Mouse (Mus musculus): ENCODE measurements at regions not wholly inside any gene's neighbourhood (a gene's known extent, or its start where the extent isn't known, plus 50 kb on each side); places are given as distances from the start of the nearest gene placed in this dataset.

GRCm38 (mm10) chr12:92233650-92234408 is 384.9 kb upstream of the Sel1l start:
- TF ChIP-seq CHD2 (IDR thresholded peaks at IDR 0.05; ENCODE audit: low read depth, low read length) (no peak), HCFC1 (IDR thresholded peaks at IDR 0.05; ENCODE audit: borderline replicate concordance, insufficient read depth, low read length) (no peak), ZC3H11A (IDR thresholded peaks at IDR 0.05; ENCODE audit: borderline replicate concordance, low read depth, low read length) (no peak), ZNF384 (IDR thresholded peaks at IDR 0.05; ENCODE audit: low read depth, low read length) (no peak), MAFK (IDR thresholded peaks at IDR 0.05; ENCODE audit: insufficient read depth, low read depth, low read length) (no peak)
- Histone ChIP-seq H3K9ac (ENCODE audit: insufficient read depth, low read depth, low read length, poor library complexity, severe bottlenecking) (no peak overlapping the region), H3K4me3 (ENCODE audit: insufficient read depth in 1 of 2, low read depth in 1 of 2, low read length in 2 of 2, poor library complexity in 1 of 2, severe bottlenecking in 1 of 2) (no peak overlapping the region), H3K36me3 (ENCODE audit: control insufficient read depth, insufficient read depth, low read length, poor library complexity, severe bottlenecking) (no peaks in the 10 kb centered on the region), H3K27ac (ENCODE audit: insufficient read depth, low read depth, low read length, poor library complexity, severe bottlenecking) (no peak overlapping the region), H3K4me1 (ENCODE audit: control insufficient read depth in 2 of 2, insufficient read depth in 2 of 2, low read length in 2 of 2, poor library complexity in 1 of 2) (no peaks in the 10 kb centered on the region), H3K9me3 (ENCODE audit: control insufficient read depth, insufficient read depth, low read depth, low read length) (no peaks in the 10 kb centered on the region)
- in situ Hi-C loops (cut with MboI; ENCODE audit: low sequenced_read_pairs in 2 of 2, unreplicated experiment in 2 of 2) = no loop called here
- DNase-seq (ENCODE audit: low read depth, low spot score) = no peak

- DNase-seq (ENCODE audit: low read depth, low spot score) = no peak
- Histone ChIP-seq H3K9ac (ENCODE audit: insufficient read depth, low read depth, low read length, poor library complexity, severe bottlenecking) (no peak overlapping the region), H3K9me3 (ENCODE audit: control insufficient read depth, insufficient read depth, low read depth, low read length) (no peaks in the 10 kb centered on the region), H3K4me3 (ENCODE audit: insufficient read depth in 1 of 2, low read depth in 1 of 2, low read length in 2 of 2, poor library complexity in 1 of 2, severe bottlenecking in 1 of 2) (no peak overlapping the region), H3K36me3 (ENCODE audit: control insufficient read depth, insufficient read depth, low read length, poor library complexity, severe bottlenecking) (no peaks in the 10 kb centered on the region), H3K4me1 (ENCODE audit: control insufficient read depth in 2 of 2, insufficient read depth in 2 of 2, low read length in 2 of 2, poor library complexity in 1 of 2) (no peaks in the 10 kb centered on the region), H3K27ac (ENCODE audit: insufficient read depth, low read depth, low read length, poor library complexity, severe bottlenecking) (no peak overlapping the region)
- in situ Hi-C loops (cut with MboI; ENCODE audit: low sequenced_read_pairs in 2 of 2, unreplicated experiment in 2 of 2) = no loop called here
- TF ChIP-seq HCFC1 (IDR thresholded peaks at IDR 0.05; ENCODE audit: borderline replicate concordance, insufficient read depth, low read length) = no peak
Observed at GRCm38 (mm10) chr12:92228585-92228984, 379.6 kb upstream of the Sel1l start.

GRCm38 (mm10) chr12:92203351-92203750 is 354.4 kb upstream of the Sel1l start:
- Histone ChIP-seq H3K36me3 (ENCODE audit: control insufficient read depth, insufficient read depth, low read length, poor library complexity, severe bottlenecking) (no peaks in the 10 kb centered on the region), H3K4me3 (ENCODE audit: insufficient read depth in 1 of 2, low read depth in 1 of 2, low read length in 2 of 2, poor library complexity in 1 of 2, severe bottlenecking in 1 of 2) (no peak overlapping the region), H3K27ac (ENCODE audit: insufficient read depth, low read depth, low read length, poor library complexity, severe bottlenecking) (no peak overlapping the region), H3K4me1 (ENCODE audit: control insufficient read depth in 2 of 2, insufficient read depth in 2 of 2, low read length in 2 of 2, poor library complexity in 1 of 2) (no peaks in the 10 kb centered on the region), H3K9ac (ENCODE audit: insufficient read depth, low read depth, low read length, poor library complexity, severe bottlenecking) (no peak overlapping the region), H3K9me3 (ENCODE audit: control insufficient read depth, insufficient read depth, low read depth, low read length) (no peaks in the 10 kb centered on the region)
- TF ChIP-seq ZC3H11A (IDR thresholded peaks at IDR 0.05; ENCODE audit: borderline replicate concordance, low read depth, low read length) = no peak
- TF ChIP-seq MAFK (IDR thresholded peaks at IDR 0.05; ENCODE audit: insufficient read depth, low read depth, low read length) = no peak
- TF ChIP-seq CHD2 (IDR thresholded peaks at IDR 0.05; ENCODE audit: low read depth, low read length) = no peak
- no peak for TF ChIP-seq HCFC1 (IDR thresholded peaks at IDR 0.05; ENCODE audit: borderline replicate concordance, insufficient read depth, low read length)
- TF ChIP-seq ZNF384 (IDR thresholded peaks at IDR 0.05; ENCODE audit: low read depth, low read length) = no peak
- DNase-seq (ENCODE audit: low read depth, low spot score) = no peak
- in situ Hi-C loops (cut with MboI; ENCODE audit: low sequenced_read_pairs in 2 of 2, unreplicated experiment in 2 of 2) = no loop called here

GRCm38 (mm10) chr12:92200602-92201001 is 351.6 kb upstream of the Sel1l start:
- H3K9me3 ChIP-seq (ENCODE audit: control insufficient read depth, insufficient read depth, low read depth, low read length) = no peaks in the 10 kb centered on the region
- no peaks in the 10 kb centered on the region for H3K36me3 ChIP-seq (ENCODE audit: control insufficient read depth, insufficient read depth, low read length, poor library complexity, severe bottlenecking)
- no peak for DNase-seq (ENCODE audit: low read depth, low spot score)
- H3K27ac ChIP-seq (ENCODE audit: insufficient read depth, low read depth, low read length, poor library complexity, severe bottlenecking) = no peak overlapping the region
- H3K4me3 ChIP-seq (ENCODE audit: insufficient read depth in 1 of 2, low read depth in 1 of 2, low read length in 2 of 2, poor library complexity in 1 of 2, severe bottlenecking in 1 of 2) = no peak overlapping the region
- no peak overlapping the region for H3K9ac ChIP-seq (ENCODE audit: insufficient read depth, low read depth, low read length, poor library complexity, severe bottlenecking)
- no peak for TF ChIP-seq ZC3H11A (IDR thresholded peaks at IDR 0.05; ENCODE audit: borderline replicate concordance, low read depth, low read length)
- no peak for TF ChIP-seq MAFK (IDR thresholded peaks at IDR 0.05; ENCODE audit: insufficient read depth, low read depth, low read length)
- no peak for TF ChIP-seq HCFC1 (IDR thresholded peaks at IDR 0.05; ENCODE audit: borderline replicate concordance, insufficient read depth, low read length)
- no peak for TF ChIP-seq ZNF384 (IDR thresholded peaks at IDR 0.05; ENCODE audit: low read depth, low read length)
- TF ChIP-seq CHD2 (IDR thresholded peaks at IDR 0.05; ENCODE audit: low read depth, low read length) = no peak
- in situ Hi-C loops (cut with MboI; ENCODE audit: low sequenced_read_pairs in 2 of 2, unreplicated experiment in 2 of 2) = no loop called here
- no peaks in the 10 kb centered on the region for H3K4me1 ChIP-seq (ENCODE audit: control insufficient read depth in 2 of 2, insufficient read depth in 2 of 2, low read length in 2 of 2, poor library complexity in 1 of 2)

Data from ES-E14 (cell line).